Mouse (Mus musculus) midbrain, embryonic 15.5 days (tissue): ENCODE measurements around the gene Gatc. TPM values are rescaled to one million over a fixed set of nuclear protein-coding genes. Genes with fewer than 3 reads are reported as not detected.
A peak's percentile ranks its signal among the peaks of the same experiment; 100 is the strongest.
"Not testable (repeated sequence)": the region's sequence is repeated elsewhere in the genome, so short reads cannot be mapped to it uniquely, and the experiment has no call there.

ENCODE experiments used
- ATAC-seq: fragments of 200-750 bp; cut with Nextera tagmentation; replicated peaks from 2 replicates; pipeline ENCODE4 v1.8.0; 2017; ENCODE audit warnings: moderate TSS enrichment
- H3K27ac ChIP-seq: fragments of 300-500 bp; sonication (generic); 2 replicates; pipeline ENCODE4 v1.5.1; 2015; ENCODE audit warnings: mild to moderate bottlenecking, inconsistent platforms
- H3K27me3 ChIP-seq: fragments of 300-500 bp; sonication (generic); replicated peaks from 2 replicates; pipeline ENCODE4 v1.6.1; 2015; ENCODE audit warnings: inconsistent platforms
- H3K36me3 ChIP-seq: fragments of 300-500 bp; sonication (generic); replicated peaks from 2 replicates; pipeline ENCODE4 v1.6.1; 2015; ENCODE audit warnings: inconsistent platforms
- H3K4me1 ChIP-seq: fragments of 300-500 bp; sonication (generic); 2 replicates; pipeline ENCODE4 v1.6.1; 2015; ENCODE audit warnings: inconsistent platforms
- H3K4me2 ChIP-seq: fragments of 300-500 bp; sonication (generic); 2 replicates; pipeline ENCODE4 v1.6.1; 2015; ENCODE audit warnings: inconsistent platforms, mild to moderate bottlenecking, moderate library complexity
- H3K4me3 ChIP-seq: fragments of 300-500 bp; sonication (generic); 2 replicates; pipeline ENCODE4 v1.5.1; 2015; ENCODE audit warnings: mild to moderate bottlenecking, inconsistent platforms
- H3K9ac ChIP-seq: fragments of 300-500 bp; sonication (generic); 2 replicates; pipeline ENCODE4 v1.6.1; 2015; ENCODE audit warnings: mild to moderate bottlenecking, inconsistent platforms
- H3K9me3 ChIP-seq: fragments of 300-500 bp; sonication (generic); 2 replicates; pipeline ENCODE4 v1.6.1; 2016; ENCODE audit warnings: inconsistent platforms
- WGBS: fragments of 180-500 bp; shearing (Covaris S2); methylation state at CpG from one replicate; pipeline ENCODE4 v1.1.7; 2015; ENCODE audit warnings: mixed read lengths; 5-methylcytosine and 5-hydroxymethylcytosine counted together
- polyA plus RNA-seq: library from polyadenylated mRNA; unstranded; fragments of >200 nt; fragmentation: Nextera tagmentation; extraction: Ambion mirVana; gene quantifications from 2 replicates; pipeline ENCODE4 v1.2.1, GENCODE M21; 2015

Gatc gene
- polyA plus RNA-seq = 35.6 and 39.4 TPM in 2 replicates

- no peaks in the 10 kb centered on the region for H3K9me3 ChIP-seq
- peak within 1 kb of the TSS; percentile 67 for H3K4me2 ChIP-seq
- under 1% methylated on average over 62 of the region's 62 CpGs for WGBS
- peaks cover 26% of the 10 kb centered on the region for H3K4me1 ChIP-seq
- peak within 1 kb of the TSS; percentile 87 for H3K27ac ChIP-seq
- H3K27me3 ChIP-seq = no peaks in the 10 kb centered on the region
- H3K9ac ChIP-seq = peak within 1 kb of the TSS; percentile 85
- H3K4me3 ChIP-seq = peak within 1 kb of the TSS; percentile 70
- peaks cover 36% of the 10 kb centered on the region for H3K36me3 ChIP-seq
- peak; percentile 89 for ATAC-seq
Observed at GRCm38 (mm10) chr5:115340577-115341313, at the start of gene Gatc, which contains the start of gene Triap1. TSS of gene Gatc (minus strand) at chr5:115341178. TSS of gene Triap1 (plus strand) at chr5:115341225.

DNA sequence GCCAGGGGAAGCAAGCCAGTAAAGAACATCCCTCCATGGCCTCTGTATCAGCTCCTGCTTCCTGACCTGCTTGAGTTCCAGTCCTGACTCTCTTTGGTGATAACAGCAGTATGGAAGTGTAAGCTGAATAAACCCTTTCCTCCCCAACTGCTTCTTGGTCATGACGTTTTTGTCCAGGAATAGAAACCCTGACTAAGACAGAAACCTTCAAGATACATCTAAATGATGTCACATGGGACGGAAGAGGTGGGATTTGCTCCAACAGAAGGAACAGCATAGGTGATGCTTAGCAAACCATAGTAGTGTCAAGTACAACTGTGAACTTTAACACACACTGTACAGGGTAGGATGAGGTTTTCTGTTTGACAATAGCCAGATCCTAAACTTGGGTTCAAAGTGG lies 37.9 kb upstream of the Gatc start:
- not testable (repeated sequence) for H3K9ac ChIP-seq, H3K4me1 ChIP-seq, H3K36me3 ChIP-seq, H3K4me2 ChIP-seq, ATAC-seq, H3K9me3 ChIP-seq, H3K4me3 ChIP-seq, H3K27ac ChIP-seq, H3K27me3 ChIP-seq
- 92% methylated on average over 2 of the region's 2 CpGs for WGBS

GRCm38 (mm10) chr5:115375436-115375835 lies 34.5 kb upstream of the Gatc start:
- no peaks in the 10 kb centered on the region for H3K36me3 ChIP-seq
- WGBS = 82% methylated on average over 2 of the region's 2 CpGs
- ATAC-seq = no peak
- H3K27ac ChIP-seq = no peak overlapping the region
- H3K27me3 ChIP-seq = no peaks in the 10 kb centered on the region
- H3K9me3 ChIP-seq = no peaks in the 10 kb centered on the region
- peaks cover 12% of the 10 kb centered on the region for H3K4me1 ChIP-seq
- H3K4me2 ChIP-seq = no peak overlapping the region
- H3K4me3 ChIP-seq = no peak overlapping the region
- H3K9ac ChIP-seq = no peak overlapping the region

DNA sequence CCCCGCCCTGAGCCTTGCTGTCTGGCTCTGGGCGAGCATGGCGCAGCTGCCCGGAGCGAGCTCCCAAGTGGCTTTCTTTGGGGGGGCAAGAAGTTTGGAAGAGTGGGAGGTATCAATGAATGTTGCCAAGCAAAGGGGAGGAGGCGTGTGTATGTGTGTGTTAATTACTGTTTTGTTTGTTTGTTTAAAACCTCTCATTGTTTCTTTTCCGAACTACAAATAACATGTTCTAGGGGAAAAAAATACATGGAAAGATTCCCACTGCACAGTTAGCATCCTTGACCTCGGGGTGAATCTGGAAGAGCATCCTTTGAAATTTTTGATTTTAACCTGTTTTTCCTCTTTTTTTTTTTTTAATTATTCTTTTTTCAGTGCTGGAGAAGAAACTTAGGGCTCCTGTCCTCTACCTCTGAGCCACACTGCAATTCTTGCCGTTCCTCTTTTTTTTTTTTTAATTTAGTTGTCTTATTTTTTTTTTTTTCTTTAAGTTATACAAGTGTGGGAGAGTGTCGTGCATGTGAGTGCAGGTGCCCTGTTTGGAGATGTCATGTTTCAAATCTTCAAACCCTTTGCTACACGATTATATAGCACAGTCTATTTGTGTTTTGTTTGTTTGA lies 33.3 kb upstream of the Gatc start:
- H3K4me1 ChIP-seq = peaks cover 12% of the 10 kb centered on the region
- 0 out of 2 replicates have a peak overlapping the region, but pooled peaks have one; percentile 37 for H3K9ac ChIP-seq
- peak overlapping the region; percentile 71 for H3K4me2 ChIP-seq
- ATAC-seq = no peak
- H3K27me3 ChIP-seq = no peaks in the 10 kb centered on the region
- WGBS = 7% methylated on average over 11 of the region's 11 CpGs
- H3K4me3 ChIP-seq = peak overlapping the region; percentile 32
- H3K36me3 ChIP-seq = no peaks in the 10 kb centered on the region
- no peaks in the 10 kb centered on the region for H3K9me3 ChIP-seq
- peak overlapping the region; percentile 77 for H3K27ac ChIP-seq

GRCm38 (mm10) chr5:115373441-115374203 lies 32.6 kb upstream of the Gatc start:
- Histone ChIP-seq H3K27me3 (no peaks in the 10 kb centered on the region), H3K9me3 (no peaks in the 10 kb centered on the region), H3K4me3 (peak overlapping the region; percentile 32), H3K36me3 (no peaks in the 10 kb centered on the region), H3K9ac (0 out of 2 replicates have a peak overlapping the region, but pooled peaks have one; percentile 37), H3K4me1 (peaks cover 12% of the 10 kb centered on the region), H3K27ac (peak overlapping the region; percentile 77), H3K4me2 (peak overlapping the region; percentile 71)
- ATAC-seq = peak; percentile 76
- 4% methylated on average over 26 of the region's 26 CpGs for WGBS

DNA sequence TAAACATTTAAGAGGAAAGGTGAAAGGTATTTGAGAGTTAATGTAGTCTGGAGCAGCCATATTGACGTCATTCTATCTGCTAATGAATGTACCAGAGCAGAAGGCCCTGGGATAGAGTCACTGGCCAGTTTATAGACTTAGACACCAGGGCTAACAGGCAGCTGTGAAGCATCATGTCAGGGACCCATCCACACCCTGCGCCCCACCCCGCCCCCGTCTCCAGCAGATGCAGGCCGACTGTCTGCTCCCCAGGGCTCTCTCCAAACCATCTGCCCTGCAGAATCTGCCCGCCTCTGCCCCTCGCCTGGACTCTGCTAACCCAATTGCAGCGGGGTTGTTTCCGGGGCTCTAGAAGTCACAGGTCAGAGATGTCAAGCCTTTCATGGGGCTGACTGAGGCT lies 30.8 kb upstream of the Gatc start:
- no peaks in the 10 kb centered on the region for H3K9me3 ChIP-seq
- no peaks in the 10 kb centered on the region for H3K36me3 ChIP-seq
- H3K27ac ChIP-seq = no peak overlapping the region
- H3K4me2 ChIP-seq = no peak overlapping the region
- H3K9ac ChIP-seq = no peak overlapping the region
- WGBS = 29% methylated on average over 9 of the region's 9 CpGs
- H3K4me1 ChIP-seq = peaks cover 12% of the 10 kb centered on the region
- no peak for ATAC-seq
- no peak overlapping the region for H3K4me3 ChIP-seq
- no peaks in the 10 kb centered on the region for H3K27me3 ChIP-seq

- H3K9me3 ChIP-seq = no peaks in the 10 kb centered on the region
- H3K9ac ChIP-seq = no peak overlapping the region
- no peak overlapping the region for H3K27ac ChIP-seq
- no peaks in the 10 kb centered on the region for H3K4me1 ChIP-seq
- no peak overlapping the region for H3K4me3 ChIP-seq
- H3K27me3 ChIP-seq = no peaks in the 10 kb centered on the region
- H3K36me3 ChIP-seq = no peaks in the 10 kb centered on the region
- 91% methylated on average over 4 of the region's 4 CpGs for WGBS
- ATAC-seq = no peak
- no peak overlapping the region for H3K4me2 ChIP-seq
Observed at GRCm38 (mm10) chr5:115364782-115365181, 23.8 kb upstream of the Gatc start.

- no peak overlapping the region for H3K4me3 ChIP-seq
- no peak overlapping the region for H3K4me2 ChIP-seq
- no peaks in the 10 kb centered on the region for H3K9me3 ChIP-seq
- no peaks in the 10 kb centered on the region for H3K36me3 ChIP-seq
- WGBS = 21% methylated on average over 19 of the region's 19 CpGs
- no peak overlapping the region for H3K9ac ChIP-seq
- no peak overlapping the region for H3K27ac ChIP-seq
- no peak for ATAC-seq
- no peaks in the 10 kb centered on the region for H3K27me3 ChIP-seq
- no peaks in the 10 kb centered on the region for H3K4me1 ChIP-seq
Observed at GRCm38 (mm10) chr5:115362819-115363714, 22.1 kb upstream of the Gatc start.

DNA sequence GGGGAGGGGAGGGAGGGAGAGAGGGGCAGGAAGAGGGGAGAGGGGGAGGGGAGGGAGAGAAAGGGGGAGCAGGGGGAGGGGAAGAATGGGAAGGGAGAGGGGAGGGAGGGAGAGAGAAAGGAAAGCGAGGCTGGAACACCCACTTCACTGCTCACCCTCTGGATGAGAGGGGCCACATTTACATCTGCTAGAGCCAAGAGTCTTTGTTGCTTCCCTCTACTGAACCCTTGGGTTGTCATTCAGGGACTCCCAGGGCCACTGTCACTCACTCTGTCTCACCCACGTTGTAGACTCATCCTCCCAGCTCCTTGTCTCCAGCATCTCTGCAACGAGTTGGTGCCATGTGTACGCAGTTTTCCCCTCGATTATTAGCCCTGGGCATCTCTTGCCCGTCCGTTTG lies 21.2 kb upstream of the Gatc start:
- WGBS = 38% methylated on average over 7 of the region's 7 CpGs
- H3K4me2 ChIP-seq = no peak overlapping the region
- H3K9me3 ChIP-seq = no peaks in the 10 kb centered on the region
- no peak overlapping the region for H3K4me3 ChIP-seq
- no peak overlapping the region for H3K9ac ChIP-seq
- no peak for ATAC-seq
- no peaks in the 10 kb centered on the region for H3K36me3 ChIP-seq
- no peak overlapping the region for H3K27ac ChIP-seq
- no peaks in the 10 kb centered on the region for H3K4me1 ChIP-seq
- H3K27me3 ChIP-seq = no peaks in the 10 kb centered on the region

GRCm38 (mm10) chr5:115359851-115360372 lies 18.9 kb upstream of the Gatc start:
- no peak overlapping the region for H3K4me2 ChIP-seq
- H3K36me3 ChIP-seq = no peaks in the 10 kb centered on the region
- no peak overlapping the region for H3K27ac ChIP-seq
- 64% methylated on average over 5 of the region's 5 CpGs for WGBS
- H3K4me3 ChIP-seq = no peak overlapping the region
- H3K9me3 ChIP-seq = no peaks in the 10 kb centered on the region
- no peak overlapping the region for H3K9ac ChIP-seq
- no peaks in the 10 kb centered on the region for H3K4me1 ChIP-seq
- ATAC-seq = no peak
- H3K27me3 ChIP-seq = no peaks in the 10 kb centered on the region

GRCm38 (mm10) chr5:115359438-115359837 lies 18.5 kb upstream of the Gatc start:
- Histone ChIP-seq H3K27me3 (no peaks in the 10 kb centered on the region), H3K27ac (no peak overlapping the region), H3K4me2 (no peak overlapping the region), H3K9me3 (no peaks in the 10 kb centered on the region), H3K4me3 (no peak overlapping the region), H3K9ac (no peak overlapping the region), H3K36me3 (no peaks in the 10 kb centered on the region), H3K4me1 (no peaks in the 10 kb centered on the region)
- WGBS = 90% methylated on average over 8 of the region's 8 CpGs
- no peak for ATAC-seq
